Mouse (Mus musculus) ES-E14 (cell line): ENCODE data around the gene Psmc3ip.

Experiments
- HCFC1 ChIP-seq: IDR thresholded peaks from 2 replicates; pipeline ENCODE4 v1.6.1; 2012; ENCODE audit warnings: low read length, inconsistent platforms, borderline replicate concordance; ENCODE audit not compliant: insufficient read depth
- MAFK ChIP-seq: IDR thresholded peaks from 2 replicates; pipeline ENCODE4 v1.6.1; 2014; ENCODE audit warnings: mild to moderate bottlenecking, low read depth, low read length, inconsistent platforms; ENCODE audit not compliant: insufficient read depth
- ZC3H11A ChIP-seq: IDR thresholded peaks from 2 replicates; pipeline ENCODE4 v1.6.1; 2012; ENCODE audit warnings: low read depth, mild to moderate bottlenecking, inconsistent platforms, low read length, borderline replicate concordance
- ZNF384 ChIP-seq: IDR thresholded peaks from 2 replicates; pipeline ENCODE4 v1.6.1; 2012; ENCODE audit warnings: low read depth, low read length, inconsistent platforms

- TF ChIP-seq ZNF384 (no peak), ZC3H11A (no peak), HCFC1 (no peak), MAFK (no peak)
These were observed 14.1 kb upstream of the Psmc3ip start for GRCm38 (mm10) chr11:101109351-101109750.
